Mouse (Mus musculus) gastrocnemius, postnatal 4 days (tissue): ENCODE results near the gene Ankrd39. TPM values are rescaled to one million over a fixed set of nuclear protein-coding genes. Genes with fewer than 3 reads are reported as not detected.

Source experiments
- DNase-seq, 2 experiments: peaks; one replicate each; pipeline ENCODE4 v3.0.0; 2021 to 2022; ENCODE audit warnings: low spot score in 2 of 2, mixed read lengths in 2 of 2
- long read RNA-seq, 2 experiments: library from polyadenylated mRNA; stranded (forward); transcript quantifications; one replicate each; pipeline ENCODE4 v2.0.0; 2021
- total RNA-seq, 2 experiments: library from RNA; stranded (reverse); gene quantifications; 2 replicates each; pipeline ENCODE4 v1.2.3; 2021

Gene Ankrd39
- total RNA-seq = 10 to 100 TPM; 13.0 to 13.8 TPM
- long read RNA-seq, experiment 1, transcript Ankrd39-201 (4 exons, 2,109 nt) = major isoform, 7 of 19 reads
- long read RNA-seq, experiment 1, transcript Ankrd39-203 (4 exons, 2,646 nt) = minor isoform, 5 of 19 reads
- long read RNA-seq, experiment 1, partial matches to known transcripts = 1 of 19 reads
- long read RNA-seq, experiment 1, other reads (novel, unspliced or antisense) = 2 of 19 reads
- long read RNA-seq, experiment 2, transcript Ankrd39-201 (4 exons, 2,109 nt) = major isoform, 7 of 21 reads
- long read RNA-seq, experiment 2, transcript Ankrd39-203 (4 exons, 2,646 nt) = major isoform, 7 of 21 reads
- long read RNA-seq, experiment 2, partial matches to known transcripts = 2 of 21 reads
- long read RNA-seq, experiment 2, other reads (novel, unspliced or antisense) = 2 of 21 reads

GRCm38 (mm10) chr1:36546888-36547471 lies at the start of gene Ankrd39:
TSS of gene Ankrd39 (minus strand) at chr1:36547445.
- DNase-seq = peak; percentile 92 to 98

- peak in 1 of 2 experiments; percentile 42 for DNase-seq
These were observed 48.9 kb upstream of the Ankrd39 start for GRCm38 (mm10) chr1:36596114-36596513.

- no peak for DNase-seq
These were observed 48.1 kb upstream of the Ankrd39 start for GRCm38 (mm10) chr1:36595167-36595931.

- no peak for DNase-seq
These were observed 45.9 kb upstream of the Ankrd39 start for GRCm38 (mm10) chr1:36593099-36593498.

- no peak for DNase-seq
These were observed 44.2 kb upstream of the Ankrd39 start for GRCm38 (mm10) chr1:36591408-36591807.

- DNase-seq = no peak
These were observed 43.4 kb upstream of the Ankrd39 start for GRCm38 (mm10) chr1:36590664-36591063.

- DNase-seq = peak in 1 of 2 experiments; percentile 76
These were observed 42.2 kb upstream of the Ankrd39 start for GRCm38 (mm10) chr1:36589486-36589885.

- DNase-seq = peak in 1 of 2 experiments; percentile 73
These were observed 41.5 kb upstream of the Ankrd39 start for GRCm38 (mm10) chr1:36588476-36589450.

- DNase-seq = no peak
These were observed 40.6 kb upstream of the Ankrd39 start for GRCm38 (mm10) chr1:36587860-36588259.

GRCm38 (mm10) chr1:36586288-36586687 lies 39.0 kb upstream of the Ankrd39 start:
- no peak for DNase-seq

- no peak for DNase-seq
These were observed 36.3 kb upstream of the Ankrd39 start for GRCm38 (mm10) chr1:36583408-36584116.

- no peak for DNase-seq
These were observed 35.0 kb upstream of the Ankrd39 start for GRCm38 (mm10) chr1:36582211-36582610.

- no peak for DNase-seq
These were observed 34.0 kb upstream of the Ankrd39 start for GRCm38 (mm10) chr1:36581260-36581659.

GRCm38 (mm10) chr1:36580384-36581207 lies 33.4 kb upstream of the Ankrd39 start:
- peak in 1 of 2 experiments; percentile 74 for DNase-seq

GRCm38 (mm10) chr1:36579974-36580383 lies 32.7 kb upstream of the Ankrd39 start:
- no peak for DNase-seq

GRCm38 (mm10) chr1:36576991-36577675 lies 29.9 kb upstream of the Ankrd39 start:
- DNase-seq = no peak

- no peak for DNase-seq
These were observed 28.1 kb upstream of the Ankrd39 start for GRCm38 (mm10) chr1:36575347-36575746.

GRCm38 (mm10) chr1:36574196-36574955 lies 27.1 kb upstream of the Ankrd39 start:
- no peak for DNase-seq
